Mouse (Mus musculus): ENCODE measurements around the gene Snap25.

Gene Snap25

DNA sequence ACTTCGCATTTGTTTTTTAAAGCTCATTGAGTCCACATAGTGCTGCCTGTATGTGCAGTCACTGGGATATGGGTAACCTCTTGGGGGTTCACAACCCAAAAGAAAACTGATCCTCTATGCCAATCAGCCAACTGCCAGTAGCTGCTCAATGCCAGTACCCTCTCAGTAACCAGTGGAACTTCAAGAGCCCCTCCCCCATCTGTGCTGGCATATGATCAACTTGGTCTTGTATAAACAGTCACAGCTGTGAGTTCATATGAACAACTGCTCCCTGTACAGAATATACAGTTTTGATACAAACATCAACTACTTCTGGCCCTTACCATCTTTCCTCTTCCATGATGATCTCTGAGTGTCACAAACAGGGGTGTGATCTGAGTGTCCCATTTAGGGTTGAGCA is 98.1 kb downstream of the Snap25 start:
- DNase-seq (ENCODE audit: low spot score in 2 of 2) = no peak

GRCm38 (mm10) chr2:136816717-136817400 is 103.6 kb downstream of the Snap25 start:
- no peak for DNase-seq (ENCODE audit: low spot score in 2 of 2)

DNA sequence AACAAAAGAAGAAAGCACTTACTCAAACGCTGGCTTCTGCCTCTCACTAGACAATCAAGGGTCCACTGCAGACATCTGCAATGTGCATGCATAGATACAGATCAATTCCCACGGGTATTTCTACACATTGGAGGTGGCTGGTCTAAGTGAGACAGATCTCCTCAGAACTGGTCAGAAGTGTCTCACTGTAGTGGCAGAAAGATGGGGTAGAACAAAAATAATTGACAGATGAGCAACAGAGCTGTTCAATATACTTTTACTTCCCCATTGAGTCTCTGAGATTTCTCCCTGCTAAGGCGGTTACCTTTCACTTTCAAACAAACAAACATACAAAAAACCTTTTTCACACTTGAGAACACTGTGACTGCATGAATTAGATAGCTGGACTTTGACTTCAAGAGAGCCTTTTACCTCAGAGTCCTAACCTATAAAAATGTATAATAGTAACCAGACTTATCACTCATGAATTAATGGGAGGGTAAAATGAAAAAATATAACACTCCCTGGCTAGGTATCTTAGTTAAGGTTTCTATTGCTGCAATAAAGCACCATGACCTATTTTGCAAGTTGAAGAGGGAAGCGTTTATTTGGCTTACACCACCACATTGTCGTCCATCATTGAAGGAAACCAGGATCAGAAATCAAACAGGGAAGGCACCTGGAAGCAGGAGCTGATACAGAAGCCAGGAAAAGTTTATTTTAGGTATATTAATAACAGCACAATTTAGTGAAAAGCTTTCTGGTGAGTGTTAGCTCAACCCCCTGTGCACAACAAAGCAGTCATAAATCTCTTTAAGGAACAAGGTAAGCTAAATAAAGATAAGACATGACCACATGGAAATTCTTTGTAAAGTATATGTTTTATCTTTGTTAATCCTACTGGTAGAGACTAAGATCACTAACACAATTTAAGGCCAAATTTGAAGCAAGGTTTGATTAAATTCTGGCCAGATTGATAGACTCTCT is 110.8 kb downstream of the Snap25 start:
- DNase-seq (ENCODE audit: low spot score in 2 of 2) = no peak

GRCm38 (mm10) chr2:136827612-136828011 is 114.4 kb downstream of the Snap25 start:
- DNase-seq (ENCODE audit: low spot score in 2 of 2) = no peak
